Mouse (Mus musculus) left cerebral cortex, postnatal 36 days (tissue): ENCODE measurements around the gene Ccdc78. TPM values are rescaled to one million over a fixed set of nuclear protein-coding genes. Genes with fewer than 3 reads are reported as not detected.
"Not testable (repeated sequence)": the region's sequence is repeated elsewhere in the genome, so short reads cannot be mapped to it uniquely, and the experiment has no call there.

Experiments used
- DNase-seq, 2 experiments: peaks; one replicate each; pipeline ENCODE4 v3.0.0; 2021 to 2022; ENCODE audit warnings: low spot score in 2 of 2, mixed read lengths in 1 of 2
- intact Hi-C: fragments of 180-260 bp; cut with DNase I; formaldehyde crosslinking; loops from one replicate; pipeline ENCODE4 v1.15.1; 2025
- total RNA-seq, 2 experiments: library from RNA; stranded (reverse); gene quantifications; 2 replicates each; pipeline ENCODE4 v1.2.3; 2021

Gene Ccdc78
- not detected for total RNA-seq

DNA sequence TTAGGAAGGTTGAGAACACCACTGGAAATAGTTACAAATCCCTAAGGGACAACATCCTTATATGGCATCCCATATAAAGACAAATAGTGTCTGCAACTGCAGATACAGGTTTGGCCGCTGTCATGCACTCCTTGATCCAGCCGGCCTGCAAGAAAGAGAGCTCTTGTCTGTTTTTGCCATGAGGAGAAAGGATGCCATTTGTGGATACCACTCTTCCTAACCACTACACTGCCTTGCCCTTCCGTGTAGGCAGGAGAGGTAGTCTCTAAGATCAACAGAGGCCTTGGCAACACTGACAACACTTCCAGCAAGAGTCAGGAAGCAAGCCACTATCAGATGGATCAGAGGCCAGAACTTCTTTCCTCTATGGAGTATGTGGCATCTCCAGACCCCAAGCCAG is at the start of gene Ccdc78:
Ccdc78 (plus strand) TSS at position 301 of the 400 bp plus-strand sequence.
- no peak for DNase-seq
- intact Hi-C loops: no loop called here

DNA sequence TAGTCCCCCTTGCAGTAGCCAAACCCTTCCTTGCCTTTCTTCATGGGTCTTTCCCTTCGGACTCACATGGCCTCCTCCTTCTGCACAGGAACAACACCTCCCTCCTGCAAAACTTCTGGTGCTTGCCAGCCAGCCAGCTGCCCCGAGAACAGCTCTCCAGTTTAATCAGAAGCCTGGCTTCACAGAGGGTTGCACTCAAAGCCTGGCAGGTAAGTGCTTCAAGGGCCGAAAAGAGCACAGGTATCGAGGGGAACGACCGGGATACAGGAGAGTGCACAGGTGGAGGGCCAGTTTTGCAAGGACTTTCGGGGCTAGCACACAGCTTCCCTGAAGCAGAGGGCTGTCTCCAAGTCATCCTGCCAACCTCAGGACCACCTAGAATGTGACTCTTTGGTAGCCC is 47.5 kb upstream of the Ccdc78 start:
- intact Hi-C loops: no loop called here
- DNase-seq: no peak

DNA sequence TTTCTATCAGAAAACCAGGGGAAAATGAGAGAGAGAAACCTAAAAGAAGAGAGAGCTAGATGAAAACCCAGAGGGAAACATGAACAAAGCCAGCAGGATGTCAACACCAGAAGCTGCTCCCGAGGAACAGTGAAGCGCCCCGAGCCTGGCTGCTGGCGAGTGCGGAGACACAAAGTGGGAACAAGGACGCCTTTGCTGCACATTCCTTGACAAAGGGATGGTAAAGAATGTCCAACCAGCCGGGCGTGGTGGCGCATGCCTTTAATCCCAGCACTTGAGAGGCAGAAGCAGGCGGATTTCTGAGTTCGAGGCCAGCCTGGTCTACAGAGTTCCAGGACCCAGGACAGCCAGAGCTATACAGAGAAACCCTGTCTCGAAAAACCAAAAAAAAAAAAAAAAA is 44.9 kb upstream of the Ccdc78 start:
- DNase-seq, intact Hi-C loops: not testable (repeated sequence)

DNA sequence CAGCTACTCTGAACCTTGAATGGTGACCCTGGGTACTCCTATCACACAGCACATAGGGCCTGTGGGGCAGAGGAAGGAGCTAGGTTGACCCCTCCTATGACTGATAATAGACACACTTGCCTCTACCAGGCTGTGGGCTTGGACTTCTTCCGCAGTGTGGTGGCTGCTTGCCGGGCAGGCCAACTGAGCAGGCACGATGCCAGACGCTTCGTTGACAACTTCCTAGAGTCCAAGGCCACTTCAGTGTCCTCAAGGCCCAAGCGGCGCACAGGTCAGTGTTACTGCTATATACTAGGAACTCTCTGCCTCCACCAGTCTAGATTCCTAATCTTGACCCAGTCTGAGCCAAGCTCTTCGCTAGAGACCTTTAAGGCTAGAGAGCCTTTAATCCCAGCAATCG is 42.5 kb upstream of the Ccdc78 start:
- no peak for DNase-seq
- intact Hi-C loops: no loop called here

DNA sequence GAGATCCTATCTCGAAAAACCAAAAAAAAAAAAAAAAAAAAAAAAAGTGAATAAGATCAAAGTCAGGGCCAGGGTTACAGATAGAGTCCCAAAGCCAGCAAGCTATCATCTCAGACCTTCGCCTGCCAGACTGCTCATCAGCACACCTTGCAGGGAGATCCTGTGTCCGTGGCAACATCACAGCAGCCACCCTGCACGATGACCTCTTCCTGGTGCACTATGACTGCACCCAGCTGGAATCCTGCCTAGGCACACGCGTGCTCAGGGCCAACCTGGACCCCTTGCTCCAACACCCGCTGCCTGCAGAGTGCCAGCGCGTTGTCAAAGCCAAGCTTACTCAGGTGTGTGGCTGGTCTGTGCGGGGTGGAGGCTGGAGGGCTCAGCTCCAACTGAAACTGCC is 42.1 kb upstream of the Ccdc78 start:
- intact Hi-C loops: no loop called here
- no peak for DNase-seq

DNA sequence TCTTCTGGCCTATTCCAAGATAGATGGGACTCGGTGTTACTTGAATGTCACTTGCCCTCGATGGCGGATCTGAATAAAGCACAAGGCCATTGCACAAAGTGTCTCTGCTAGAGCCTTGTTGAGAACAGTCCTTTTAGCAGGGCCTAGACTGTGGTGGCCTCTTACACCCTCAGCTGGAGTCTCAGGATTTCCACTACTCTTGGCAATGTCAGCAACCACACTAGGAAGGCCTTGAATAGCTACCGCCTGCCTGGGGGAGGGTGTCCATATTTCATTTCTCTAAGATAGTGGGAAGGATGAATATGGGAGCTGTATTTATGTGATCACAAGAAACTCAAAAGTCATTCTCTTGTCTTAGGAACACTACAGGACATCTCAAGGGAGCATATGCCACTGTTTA is 38.1 kb upstream of the Ccdc78 start:
- intact Hi-C loops: no loop called here
- no peak for DNase-seq

- no peak for DNase-seq
- intact Hi-C loops: no loop called here
These were observed 37.1 kb upstream of the Ccdc78 start for GRCm38 (mm10) chr17:25749314-25749713.

DNA sequence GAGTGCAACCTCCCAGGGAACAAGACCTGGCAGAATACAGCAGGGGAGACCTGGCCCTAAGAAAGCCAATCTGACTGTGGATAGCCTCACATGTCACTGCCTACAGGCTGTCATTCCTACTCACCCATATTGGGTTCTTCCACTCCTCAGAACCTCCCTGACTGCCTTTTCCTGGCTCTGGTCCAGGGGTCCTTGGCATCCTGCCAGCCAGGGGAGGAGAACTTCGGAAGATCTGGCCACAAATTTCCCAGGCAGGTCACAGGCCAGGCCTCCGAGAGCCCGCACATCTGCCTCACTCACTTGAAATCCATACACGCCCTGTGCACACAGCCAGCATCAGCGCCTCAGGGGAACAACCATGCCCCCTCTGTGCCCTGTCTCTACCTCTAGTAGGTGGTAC is 34.9 kb upstream of the Ccdc78 start:
- no peak for DNase-seq
- intact Hi-C loops: no loop called here

DNA sequence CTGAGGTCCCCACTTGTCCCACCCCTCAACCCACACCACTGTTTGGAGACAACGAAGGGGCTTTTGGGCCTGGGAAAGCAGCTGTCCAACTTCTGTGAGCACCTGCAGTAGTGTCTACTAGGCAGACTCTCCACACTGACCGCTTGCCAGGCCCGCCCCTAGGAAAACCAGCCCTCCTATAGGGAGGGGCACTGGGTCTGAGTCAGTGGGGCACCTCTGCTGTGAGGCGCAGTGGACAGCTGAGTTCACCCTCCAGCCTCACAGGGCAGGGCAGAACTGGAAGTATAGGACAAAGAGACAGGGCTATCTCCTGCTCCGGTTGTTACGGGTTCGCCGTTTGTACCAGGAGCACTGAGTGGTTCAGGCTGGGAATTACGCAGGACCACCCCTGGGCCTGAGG is 32.1 kb upstream of the Ccdc78 start, which contains the start of gene Msln:
Msln (minus strand) TSS at position 138 of the 400 bp plus-strand sequence.
- DNase-seq: no peak
- intact Hi-C loops: no loop called here

- no peak for DNase-seq
- intact Hi-C loops: no loop called here
These were observed 31.3 kb upstream of the Ccdc78 start for GRCm38 (mm10) chr17:25755086-25755485.

DNA sequence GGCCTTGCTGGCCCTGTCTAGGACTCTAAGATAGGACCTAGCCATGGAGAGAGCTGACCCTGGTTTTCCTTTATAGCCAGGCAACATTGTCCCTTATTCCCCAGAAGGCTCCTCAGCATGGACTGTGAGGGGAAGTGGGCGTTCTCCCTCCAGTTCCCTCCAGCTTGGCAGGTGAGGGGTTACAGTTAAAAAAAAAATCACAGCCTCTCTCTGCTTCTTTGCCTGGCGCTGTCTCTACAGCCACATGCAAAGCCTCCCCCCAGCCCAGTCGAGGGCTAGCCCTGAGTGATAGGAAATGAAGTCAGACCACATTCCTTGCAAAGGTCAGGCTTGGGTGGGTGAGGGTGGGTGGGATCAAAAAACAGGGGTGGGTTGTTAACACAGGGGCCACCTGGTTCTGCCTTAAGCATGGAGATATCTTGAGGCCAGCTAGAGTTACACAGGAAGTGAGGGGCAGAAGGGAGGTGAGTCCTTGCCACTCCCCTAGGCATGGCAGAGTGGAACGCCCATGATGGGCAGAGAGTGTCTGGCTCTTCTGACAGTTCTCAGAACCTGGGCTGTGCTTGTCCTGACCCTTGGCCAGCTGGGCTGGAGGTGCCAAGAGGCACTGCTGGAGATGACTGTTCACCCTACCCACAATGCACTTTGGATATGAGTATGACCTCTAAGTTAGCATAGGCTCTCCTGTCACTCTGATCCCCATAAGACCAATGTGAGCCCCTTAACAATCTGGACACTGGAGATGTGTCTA is 30.6 kb upstream of the Ccdc78 start:
- intact Hi-C loops: no loop called here

DNA sequence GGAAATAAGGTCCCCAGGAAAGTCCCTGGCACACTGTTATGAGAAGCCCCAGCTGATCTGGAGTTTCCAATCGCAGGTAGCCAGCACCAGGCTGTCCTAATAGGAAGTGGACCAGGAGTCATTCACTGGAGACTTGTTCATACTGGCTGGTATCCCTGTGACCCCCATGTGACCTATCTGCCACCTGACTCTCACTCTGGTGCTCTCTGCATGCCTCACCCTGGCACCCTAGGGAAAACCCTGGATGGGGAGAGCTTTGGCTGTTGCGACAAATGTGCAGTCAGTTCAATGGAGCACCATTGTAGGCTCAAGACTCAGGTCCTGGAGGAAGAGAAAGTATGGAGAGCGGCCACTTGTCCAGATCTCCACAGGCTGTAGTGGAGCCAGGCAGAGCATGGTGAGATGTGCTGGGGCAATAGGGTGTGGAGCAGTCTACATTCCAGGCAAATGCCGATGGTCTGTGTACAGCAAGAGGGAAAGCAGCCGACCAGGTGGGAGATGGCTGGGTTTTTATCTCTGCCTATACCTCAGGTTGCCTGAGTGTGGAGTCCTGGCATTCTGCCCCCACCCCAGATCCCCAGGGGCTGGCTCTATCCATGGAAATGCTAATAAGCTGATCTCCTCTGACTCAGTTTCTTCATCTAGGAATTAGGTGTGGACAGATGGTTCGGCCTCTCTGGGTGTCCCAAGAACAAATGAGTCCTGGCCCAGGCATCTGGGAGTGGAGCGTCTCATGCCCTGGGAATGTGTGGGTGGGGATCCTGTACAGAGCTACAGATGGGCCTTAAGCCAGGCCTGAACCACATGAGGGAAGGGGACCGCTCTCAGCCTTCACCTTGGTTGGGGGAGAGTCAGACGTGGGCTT is 29.8 kb upstream of the Ccdc78 start:
- no peak for DNase-seq
- intact Hi-C loops: no loop called here

More for the DNA sequence above, 30.6 kb upstream of the Ccdc78 start:
- DNase-seq: no peak

GRCm38 (mm10) chr17:25757691-25758090 is 28.7 kb upstream of the Ccdc78 start:
- DNase-seq: no peak
- intact Hi-C loops: no loop called here

- intact Hi-C loops: no loop called here
- peak; percentile 29 to 37 for DNase-seq
These were observed 26.2 kb upstream of the Ccdc78 start for GRCm38 (mm10) chr17:25760148-25760547.

DNA sequence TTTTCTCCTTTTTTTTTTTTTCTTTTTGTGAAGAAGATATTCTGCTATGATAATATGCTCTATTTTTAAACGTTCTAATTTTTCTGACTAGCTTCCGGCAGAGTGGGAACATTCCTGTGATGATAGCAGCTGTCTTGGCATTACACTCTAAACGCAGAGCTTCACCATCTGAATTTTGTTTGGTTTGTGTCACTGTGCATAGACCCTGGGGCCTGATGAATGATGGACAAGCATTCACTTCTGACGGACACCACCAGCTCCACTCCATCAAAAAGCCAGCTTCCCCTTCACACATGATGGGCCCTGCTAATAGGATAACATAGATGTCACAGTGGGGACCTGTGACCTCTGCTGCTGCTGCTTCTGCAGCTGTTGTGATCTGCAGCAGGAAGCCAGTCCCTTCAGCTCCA is 24.8 kb upstream of the Ccdc78 start:
- intact Hi-C loops: no loop called here
- peak; percentile 29 to 53 for DNase-seq

DNA sequence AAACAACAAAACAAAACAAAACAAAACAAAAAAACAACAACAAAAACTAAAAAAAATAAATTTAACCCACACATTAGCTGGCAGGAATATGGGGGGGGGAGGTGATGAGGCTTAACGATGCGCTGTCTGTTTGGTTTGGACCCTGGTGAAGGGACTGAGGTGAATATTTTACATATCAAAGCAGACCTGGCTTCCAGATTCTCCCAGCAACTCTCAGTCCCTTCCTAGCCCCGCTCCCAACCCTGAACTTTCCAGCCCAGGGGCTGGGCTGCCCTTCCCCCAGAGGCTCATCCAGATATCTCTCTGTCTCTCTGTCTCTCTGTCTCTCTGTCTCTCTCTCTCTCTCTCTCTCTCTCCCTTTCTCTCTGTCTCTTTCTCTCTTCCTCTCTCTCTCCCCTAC is 23.8 kb upstream of the Ccdc78 start:
- intact Hi-C loops: no loop called here
- no peak for DNase-seq

- DNase-seq: no peak
- intact Hi-C loops: no loop called here
These were observed 20.5 kb upstream of the Ccdc78 start for GRCm38 (mm10) chr17:25765886-25766285.

- intact Hi-C loops: no loop called here
- no peak for DNase-seq
These were observed 17.0 kb upstream of the Ccdc78 start for GRCm38 (mm10) chr17:25769331-25769730.

DNA sequence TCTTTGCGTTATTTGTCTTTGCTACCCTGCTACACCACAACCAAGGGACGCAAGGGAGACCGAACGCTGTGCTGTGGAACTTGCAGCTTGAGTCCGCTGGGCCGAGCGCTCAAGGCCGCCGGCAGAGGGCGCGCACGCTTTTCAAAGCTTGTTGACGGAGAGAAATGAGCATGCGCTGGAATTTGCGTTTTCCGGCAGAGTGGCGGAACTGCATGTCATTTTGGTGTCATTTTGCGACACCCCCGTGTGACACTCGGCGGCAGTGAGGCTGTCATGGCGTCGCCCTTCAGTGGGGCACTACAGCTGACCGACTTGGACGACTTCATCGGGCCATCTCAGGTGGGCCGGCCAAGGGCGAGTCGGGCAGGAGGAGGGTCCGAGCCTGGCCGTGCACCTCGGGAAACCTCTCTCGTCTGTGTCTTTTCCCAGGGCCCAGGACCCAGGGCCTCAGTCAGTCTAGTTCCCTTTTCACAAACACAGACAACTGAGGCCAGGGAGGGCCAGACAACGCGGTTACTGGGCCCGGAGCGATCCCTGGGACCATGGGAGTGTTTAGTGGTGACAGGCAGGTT is 12.7 kb upstream of the Ccdc78 start, which contains the start of gene Narfl:
Narfl (plus strand) TSS at position 228 of the 572 bp plus-strand sequence.
- intact Hi-C loops: loop anchor here (1.0 kb wide), 2 partner anchors 24 to 28 kb away; partner anchors contain the start of gene Metrn
- DNase-seq: peak; percentile 97 to 98

DNA sequence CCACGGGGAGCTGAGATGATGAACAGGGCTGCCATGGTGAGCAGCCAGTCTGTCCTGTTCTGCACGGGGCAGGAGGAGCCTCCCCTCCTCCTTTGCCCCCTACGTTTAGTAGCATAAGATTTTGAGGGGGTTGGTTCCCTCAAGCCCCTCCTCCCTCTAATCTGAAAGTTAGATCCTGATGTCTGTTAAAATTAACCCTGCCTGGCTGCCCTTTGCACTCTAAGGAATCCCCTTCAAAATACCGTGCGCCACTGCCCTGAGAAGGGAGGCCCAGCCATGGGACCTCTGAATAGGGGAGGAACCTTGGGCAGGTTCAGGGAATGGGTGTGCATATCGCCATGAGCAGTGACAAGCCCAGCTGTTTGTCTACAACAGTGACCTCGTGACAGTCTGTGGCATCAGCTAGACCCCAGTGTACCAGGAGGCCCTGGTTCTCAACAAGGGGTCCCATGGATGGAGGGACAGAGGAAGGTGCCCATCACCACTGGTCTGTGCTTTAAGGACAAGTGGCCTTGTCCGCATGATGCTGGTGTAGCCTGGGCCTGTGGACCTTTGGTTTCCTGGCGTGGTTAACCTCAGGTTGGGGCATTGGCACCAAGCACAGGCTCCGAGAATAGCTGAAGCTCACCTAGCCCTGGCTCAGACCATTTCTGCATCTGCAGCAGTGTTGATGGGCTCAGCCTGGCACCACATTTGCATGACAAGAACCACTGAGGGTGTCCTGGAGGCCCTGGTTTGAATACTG is 10.9 kb upstream of the Ccdc78 start:
- no peak for DNase-seq
- intact Hi-C loops: no loop called here
